ENCODE assay signal across 9 mouse cellular contexts in genomic region chr4:109550338-109551150, GRCm38 (mm10). TPM values are rescaled to one million over a fixed set of nuclear protein-coding genes. Genes with fewer than 3 reads are reported as not detected.
DNase-seq lines count a peak whose midpoint lies in the region; ATAC-seq and TF ChIP-seq lines count a peak whose summit lies in the region.
"Had no signal": no experiment of that assay in that cellular context is flagged by ENCODE, and none has a peak within 500 bp of the region (broad histone marks: within the 10 kb centered on the region; RNA-seq: fewer than 3 reads in every experiment).

No protein-coding gene starts in this region.

- no peak for TF ChIP-seq CTCF in liver, adult 2 months (IDR thresholded peaks at IDR 0.05; ENCODE audit: low read depth, low read length)

- H3K9me3 ChIP-seq in hindbrain, embryonic 14.5 days (ENCODE audit: control insufficient read depth, low read length): no peaks in the 10 kb centered on the region

- H3K4me1 ChIP-seq in liver, adult 2 months (ENCODE audit: control insufficient read depth, insufficient read depth, low read length): no peaks in the 10 kb centered on the region
- no peaks in the 10 kb centered on the region for H3K4me1 ChIP-seq in hindbrain, embryonic 14.5 days (replicated peaks; ENCODE audit: control insufficient read depth, insufficient read depth, low read length)

- WGBS in liver, adult 2 months: 5% methylated on average over 11 of the region's 11 CpGs
- 46% methylated on average over 11 of the region's 11 CpGs for WGBS in hindbrain, embryonic 14.5 days

- H3K27ac ChIP-seq in liver, adult 2 months (replicated peaks; ENCODE audit: insufficient read depth, low read depth, low read length): no peak overlapping the region; the same call in 1 of the 2 replicates
- H3K27ac ChIP-seq in hindbrain, embryonic 14.5 days: no peak overlapping the region

- H3K27me3 ChIP-seq in liver, adult 2 months (ENCODE audit: control insufficient read depth, insufficient read depth, low read length): no peaks in the 10 kb centered on the region
- H3K27me3 ChIP-seq in hindbrain, embryonic 14.5 days (ENCODE audit: control insufficient read depth, insufficient read depth, low read length): no peaks in the 10 kb centered on the region

- no peak for ATAC-seq in hindbrain, embryonic 14.5 days (ENCODE audit: low FRiP score)

- H3K36me3 ChIP-seq in liver, adult 2 months (ENCODE audit: control insufficient read depth, insufficient read depth, low read length): no peaks in the 10 kb centered on the region
- no peaks in the 10 kb centered on the region for H3K36me3 ChIP-seq in hindbrain, embryonic 14.5 days (replicated peaks; ENCODE audit: control insufficient read depth, insufficient read depth)

- H3K9ac ChIP-seq in liver, adult 2 months (ENCODE audit: low read depth, low read length): peak overlapping the region; percentile 48; the same call in 1 of the 2 replicates
- H3K9ac ChIP-seq in hindbrain, embryonic 14.5 days: no peak overlapping the region

- no peak for TF ChIP-seq POLR2A in liver, adult 2 months (IDR thresholded peaks at IDR 0.05; ENCODE audit: extremely low read depth, insufficient read depth, low read length)

- no peaks in the 10 kb centered on the region for H3K79me2 ChIP-seq in liver, adult 2 months (ENCODE audit: control insufficient read depth, insufficient read depth, low read length)

- DNase-seq in liver, adult 2 months (ENCODE audit: extremely low read depth, low read depth, low spot score): peak; percentile 63
- no peak for DNase-seq in liver
- peak; percentile 72 for DNase-seq in fat pad, adult 2 months (ENCODE audit: extremely low read depth, low read depth, low spot score)
- peak; percentile 24 for DNase-seq in kidney, postnatal 10 days
- peak; percentile 32 for DNase-seq in lung, postnatal 14 days
- no peak for DNase-seq in left cerebral cortex, adult 18-20 months (ENCODE audit: low spot score in 2 of 2)
- DNase-seq in cerebellum, adult 9-11 months: no peak
- DNase-seq in hindbrain, embryonic 14.5 days (ENCODE audit: low spot score): no peak

- peak overlapping the region; percentile 37 for H3K4me3 ChIP-seq in liver, adult 2 months (ENCODE audit: insufficient read depth, low read depth, low read length)
- H3K4me3 ChIP-seq in hindbrain, embryonic 14.5 days (replicated peaks; ENCODE audit: low read length): no peak overlapping the region

- no peak overlapping the region for H3K4me2 ChIP-seq in hindbrain, embryonic 14.5 days (replicated peaks)

RNA-seq across cellular contexts. Expression of gene 4930522H14Rik, which starts 19.4 kb away (rescaled TPM):
- not detected in 2 replicates for total RNA-seq in liver, adult 2 months (2014; rRNA removed)
- not detected in 2 replicates for polyA plus RNA-seq in liver, adult 2 months (2012; rRNA removed)
- total RNA-seq in left cerebral cortex, adult 18-20 months (2021): not detected
- not detected in 2 replicates for polyA plus RNA-seq in hindbrain, embryonic 14.5 days (2014; fragmentation: Nextera tagmentation; extraction: Ambion mirVana)
- total RNA-seq: layer of hippocampus, adult 18-20 months had no signal

Comparison
In these comparisons a context has a peak if more than half of its experiments do, and no peak if none do; other contexts are left out.
1. DNase-seq: peak in liver, adult 2 months (single experiment), fat pad, adult 2 months (single experiment), kidney, postnatal 10 days (single experiment) and lung, postnatal 14 days (single experiment); none in liver (single experiment), left cerebral cortex, adult 18-20 months (0 of 2), cerebellum, adult 9-11 months (single experiment) and hindbrain, embryonic 14.5 days (single experiment).